Mouse (Mus musculus): ENCODE measurements around the gene Il10rb.

Il10rb gene

DNA sequence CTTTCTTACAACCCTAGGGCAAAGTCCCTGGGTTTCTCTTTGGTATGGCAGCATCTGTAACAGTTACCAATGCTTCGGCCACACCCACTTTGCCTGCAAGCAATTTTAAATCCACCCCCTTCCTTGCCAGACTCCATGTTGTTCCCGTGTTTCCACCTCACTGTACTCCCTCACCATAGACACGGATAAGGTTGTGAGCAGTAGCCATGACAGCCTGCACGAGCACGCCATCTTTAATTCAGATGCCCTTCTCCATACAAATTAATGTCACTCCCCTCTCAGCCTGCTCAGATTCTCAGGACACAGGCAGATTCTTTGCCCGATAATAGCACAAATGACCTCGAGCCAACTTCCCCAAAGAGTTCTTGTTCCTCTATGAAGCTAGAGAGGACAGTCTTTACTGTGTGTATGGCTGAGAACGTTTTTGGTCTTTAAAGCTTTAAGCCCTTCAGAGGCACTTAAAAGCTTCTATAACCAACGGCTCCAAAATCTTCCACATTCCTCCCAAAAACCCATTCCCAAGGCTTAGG lies 23.6 kb upstream of the Il10rb start:
- no peak for DNase-seq (ENCODE audit: low read depth in 2 of 2, low spot score in 2 of 2)

DNA sequence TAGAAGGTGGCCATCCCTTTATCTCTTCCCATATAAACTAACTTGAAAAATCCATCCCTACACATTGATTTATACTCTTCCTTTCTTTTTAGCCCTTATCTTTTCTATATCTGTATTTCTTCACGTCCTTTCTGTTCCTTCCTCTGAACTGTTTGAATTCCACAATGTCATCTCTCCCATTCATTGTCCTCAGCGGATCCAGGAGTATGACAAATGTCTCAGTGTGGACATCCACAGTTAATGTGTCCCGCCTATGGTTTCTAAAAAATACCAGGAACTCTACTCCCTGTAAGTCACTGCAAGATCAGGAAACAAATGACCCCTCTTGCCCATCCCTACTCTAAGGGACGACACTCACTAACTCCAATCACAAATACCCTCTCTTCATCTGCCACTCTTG lies 21.7 kb upstream of the Il10rb start:
- DNase-seq (ENCODE audit: low read depth in 2 of 2, low spot score in 2 of 2), result no peak

DNA sequence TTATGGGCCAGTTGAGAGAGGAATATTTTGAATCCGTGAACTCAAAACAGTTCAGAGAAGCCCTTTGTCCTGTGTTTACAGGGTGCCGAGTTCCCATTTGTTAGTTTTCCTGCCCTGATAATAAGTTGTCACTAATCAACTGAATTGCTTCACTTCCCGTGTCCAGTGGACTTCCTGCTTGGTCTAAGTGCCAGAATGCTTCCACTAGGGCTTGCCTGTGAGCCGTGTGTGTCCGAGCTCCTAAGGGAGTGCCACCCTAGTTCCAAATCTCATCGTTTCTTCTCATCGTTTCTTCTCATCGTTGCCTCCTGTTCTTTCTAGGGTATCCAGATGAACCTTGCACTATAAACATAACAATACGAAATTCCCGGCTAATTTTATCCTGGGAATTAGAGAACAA lies 20.3 kb upstream of the Il10rb start:
- DNase-seq (ENCODE audit: low read depth in 2 of 2, low spot score in 2 of 2), result no peak

DNA sequence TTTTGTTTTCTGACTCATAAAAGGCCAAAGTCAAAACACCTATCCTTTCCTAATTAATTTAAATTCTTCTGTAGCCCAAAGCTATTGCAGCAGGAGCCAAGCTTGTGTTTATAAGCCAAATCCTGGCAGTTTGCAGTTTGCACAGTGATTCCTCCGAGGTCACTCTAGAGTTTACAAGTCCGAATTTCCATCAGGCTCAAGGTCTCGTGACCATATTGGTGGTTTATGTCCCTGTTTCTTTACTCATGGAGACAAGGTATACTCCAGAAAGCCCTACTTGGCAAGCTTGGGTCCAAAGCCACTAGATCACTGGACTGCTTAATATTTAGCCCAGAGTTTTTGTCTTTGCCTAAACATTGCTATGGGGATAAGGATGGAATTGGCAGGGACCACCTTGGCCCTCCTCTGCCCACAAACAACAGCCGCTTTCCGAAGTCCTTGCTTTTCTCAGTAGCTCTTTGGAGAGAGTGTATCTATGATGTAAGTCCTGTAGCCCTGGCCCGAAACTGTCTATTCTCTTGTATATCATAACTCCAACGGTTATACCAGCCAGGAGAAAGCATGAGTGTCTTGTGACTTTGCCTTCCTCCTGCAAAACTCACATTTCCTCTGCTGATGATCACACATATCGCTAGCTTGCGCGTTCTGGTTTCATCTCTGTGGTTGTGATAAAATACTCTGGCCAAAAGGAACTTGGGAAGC lies 19.4 kb upstream of the Il10rb start:
- DNase-seq (ENCODE audit: low read depth in 2 of 2, low spot score in 2 of 2), result no peak

DNA sequence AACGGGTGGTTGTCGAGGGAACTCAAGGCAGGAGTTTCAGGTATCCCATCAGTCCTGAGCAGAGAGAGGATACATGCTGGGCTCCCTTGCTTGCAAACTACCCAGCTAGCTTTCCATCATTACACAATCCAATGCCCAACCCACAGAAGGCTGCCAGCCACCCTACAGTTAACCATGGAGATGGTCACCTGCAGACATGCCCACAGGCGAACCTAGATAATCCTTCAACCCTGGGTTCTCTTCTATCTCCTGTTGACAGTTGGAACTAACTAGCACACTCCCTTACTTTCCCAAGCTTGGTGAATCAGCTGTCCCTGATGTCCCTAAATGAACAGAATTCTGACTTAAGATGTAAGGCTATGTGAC lies 18.9 kb upstream of the Il10rb start:
- no peak for DNase-seq (ENCODE audit: low read depth in 2 of 2, low spot score in 2 of 2)

DNA sequence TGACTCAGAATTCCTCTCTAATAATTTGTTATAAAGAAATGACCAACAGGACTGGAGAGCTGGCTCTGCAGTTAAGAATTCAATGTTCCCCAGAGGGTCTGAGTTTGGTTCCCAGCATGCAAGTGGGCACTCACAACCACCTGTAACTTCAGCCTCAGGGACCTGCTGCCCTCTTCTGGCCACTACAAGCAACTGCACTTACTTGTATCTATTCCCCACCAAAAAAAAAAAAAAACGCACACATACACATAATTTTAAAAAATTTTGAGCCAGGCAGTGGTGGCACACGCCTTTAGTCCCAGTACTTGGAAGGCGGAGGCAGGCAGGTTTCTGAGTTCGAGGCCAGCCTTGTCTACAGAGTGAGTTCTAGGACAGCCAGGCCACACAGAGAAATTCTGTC lies 15.9 kb upstream of the Il10rb start:
- peak in 1 of 2 experiments; percentile 17 for DNase-seq (ENCODE audit: low read depth in 2 of 2, low spot score in 2 of 2)

DNA sequence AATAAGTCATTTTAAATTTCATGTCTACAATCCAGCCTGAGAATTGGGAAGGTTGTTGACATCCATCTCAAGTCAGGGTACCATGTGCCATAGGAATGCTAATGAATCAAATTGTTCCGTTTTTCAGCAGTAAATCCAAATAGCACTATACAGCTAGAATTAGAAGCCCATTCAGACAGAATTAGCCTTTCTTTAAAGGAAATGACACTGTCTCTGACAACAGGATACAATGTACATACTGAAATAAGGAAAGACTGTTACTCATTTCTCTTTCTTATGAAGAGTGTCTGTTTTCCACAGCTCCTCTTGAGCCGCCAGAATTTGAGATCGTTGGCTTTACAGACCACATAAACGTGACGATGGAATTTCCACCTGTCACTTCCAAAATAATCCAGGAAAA lies 14.5 kb upstream of the Il10rb start, which contains the start of gene Gm21970:
Gene Gm21970, plus strand, starts transcription at position 301 of the 400 bp plus-strand sequence.
- no peak for DNase-seq (ENCODE audit: low read depth in 2 of 2, low spot score in 2 of 2)

DNA sequence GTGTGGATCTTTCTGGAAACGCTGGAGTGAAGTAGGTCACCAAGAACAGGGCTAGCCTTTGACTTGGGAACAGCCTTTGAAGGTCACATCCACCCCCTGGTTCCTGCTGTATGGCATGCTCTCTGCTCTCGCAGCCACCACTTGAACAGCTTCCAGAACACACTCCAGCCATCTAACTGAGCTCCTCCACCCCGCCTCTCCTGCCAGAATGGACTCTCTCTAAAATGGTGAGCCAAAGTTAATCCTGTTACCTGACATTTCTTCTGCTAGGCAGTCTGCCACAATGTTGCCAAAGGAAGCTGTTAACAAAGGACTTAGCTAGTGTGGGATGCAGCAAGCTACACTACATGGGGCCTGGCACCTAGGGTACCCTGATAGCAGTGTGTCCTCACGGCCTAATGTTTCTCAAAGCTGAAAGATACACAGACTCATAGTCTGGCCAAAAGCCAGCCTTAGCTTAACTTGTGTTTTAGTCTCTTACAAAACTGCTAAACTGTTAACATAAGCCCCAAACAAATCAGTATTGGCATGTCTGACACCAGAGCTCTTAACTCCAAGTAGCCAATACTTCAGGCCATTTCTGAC lies 11.0 kb upstream of the Il10rb start:
- no peak for DNase-seq (ENCODE audit: low read depth in 2 of 2, low spot score in 2 of 2)

DNA sequence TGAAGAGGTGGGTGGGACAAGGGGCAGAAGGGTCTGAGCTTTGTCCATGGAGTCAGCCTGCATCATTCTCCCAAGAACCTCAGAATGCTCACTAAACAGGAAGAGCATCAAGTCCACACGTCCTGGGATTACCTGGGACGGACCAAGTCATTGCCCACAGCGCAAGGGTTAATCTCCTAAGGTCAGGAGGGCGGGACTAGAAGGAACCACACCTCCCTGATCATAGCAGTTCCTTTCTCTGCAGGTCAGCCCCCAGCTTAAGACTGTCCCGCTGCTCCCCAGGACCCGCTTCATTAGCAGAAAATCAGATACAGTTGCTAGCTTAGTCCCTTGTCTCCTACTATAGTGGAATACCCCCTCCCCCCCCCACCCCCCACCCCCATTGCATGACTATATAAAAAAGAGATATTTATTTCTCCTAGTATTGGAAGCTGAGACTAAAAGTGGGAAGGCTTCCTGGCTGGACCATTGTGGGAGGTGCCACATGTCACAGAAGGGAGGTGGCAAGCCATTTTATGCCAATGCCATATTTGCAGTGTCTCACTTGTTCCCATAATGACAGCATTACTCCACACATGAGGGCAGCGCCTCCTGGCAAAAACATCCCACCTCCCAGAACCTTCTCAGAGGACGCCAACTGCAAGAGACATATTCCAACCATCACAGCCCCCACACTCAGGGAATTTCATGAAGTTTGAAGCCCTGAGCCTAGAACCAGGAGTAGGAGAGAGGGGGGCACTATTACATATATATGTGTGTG lies 10.2 kb upstream of the Il10rb start:
- DNase-seq (ENCODE audit: low read depth in 2 of 2, low spot score in 2 of 2), result no peak

DNA sequence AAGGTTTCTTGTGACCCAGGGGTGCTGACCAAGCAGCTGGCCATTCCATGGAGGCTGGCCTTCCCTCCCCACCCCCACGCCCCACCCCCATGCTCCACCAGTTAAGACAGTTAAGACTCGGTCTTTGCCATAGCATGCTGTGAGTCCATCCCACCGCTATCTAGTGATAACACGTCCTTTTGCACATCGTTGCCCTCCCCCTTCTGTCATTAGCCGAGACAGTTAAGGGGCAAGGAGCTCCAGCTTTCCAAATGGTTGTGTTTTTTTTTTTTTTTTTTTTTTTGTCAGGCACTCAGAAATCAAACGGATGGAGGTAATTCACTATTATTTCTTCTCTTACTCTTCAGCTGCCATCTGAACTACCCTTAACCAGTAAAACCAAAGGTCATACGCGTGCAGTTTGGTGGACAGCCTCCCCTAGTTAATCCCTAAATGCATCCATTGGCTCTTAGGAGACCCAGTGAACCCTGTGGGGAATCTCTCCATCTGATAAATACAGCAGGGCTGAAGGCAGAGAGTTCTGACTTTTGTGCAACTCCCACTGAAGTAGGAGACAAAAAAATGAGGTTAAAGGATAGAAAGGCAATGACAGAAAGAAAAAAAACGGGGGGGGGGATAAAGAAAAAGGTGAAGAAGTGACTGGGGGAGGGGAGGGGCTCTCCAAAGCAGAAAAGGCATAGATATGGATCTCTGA lies 9.0 kb upstream of the Il10rb start:
- no peak for DNase-seq (ENCODE audit: low read depth in 2 of 2, low spot score in 2 of 2)

DNA sequence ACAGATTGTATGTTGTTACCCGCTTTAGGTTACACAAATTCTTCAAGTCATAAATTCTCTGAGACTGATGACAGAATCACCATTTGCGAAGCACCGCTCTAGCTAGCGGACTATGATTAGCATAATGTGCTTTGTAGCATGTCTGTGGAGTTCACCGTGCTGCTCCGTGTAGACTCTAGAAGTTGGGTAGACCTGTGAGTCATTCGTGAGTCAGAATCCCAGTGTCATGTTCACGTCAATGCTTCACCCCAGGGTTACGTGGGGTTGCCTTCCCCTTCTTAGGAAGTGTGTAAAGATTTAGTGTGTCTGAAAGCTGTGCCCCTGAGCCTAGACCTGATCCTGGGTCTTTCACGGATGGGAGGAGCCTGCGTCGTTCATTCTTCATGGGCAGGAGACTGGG lies 7.9 kb upstream of the Il10rb start:
- no peak for DNase-seq (ENCODE audit: low read depth in 2 of 2, low spot score in 2 of 2)

DNA sequence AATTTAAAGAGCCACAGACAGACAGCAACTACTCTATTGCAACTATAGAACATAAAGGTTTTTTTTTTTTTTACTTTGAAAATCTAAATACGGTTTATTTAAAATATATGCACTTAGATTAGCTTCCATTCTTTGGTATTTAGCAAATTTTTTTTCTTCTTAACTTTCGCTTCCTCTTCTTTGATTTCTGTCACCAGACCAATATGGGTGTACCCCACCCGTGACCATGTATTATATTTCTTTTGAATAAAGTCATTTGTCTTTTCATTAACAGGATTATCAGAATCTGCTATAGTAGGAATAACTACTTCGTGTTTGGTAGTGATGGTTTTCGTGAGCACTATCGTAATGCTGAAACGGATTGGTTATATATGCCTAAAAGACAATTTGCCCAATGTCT lies 7.0 kb upstream of the Il10rb start:
- DNase-seq (ENCODE audit: low read depth in 2 of 2, low spot score in 2 of 2), result no peak

DNA sequence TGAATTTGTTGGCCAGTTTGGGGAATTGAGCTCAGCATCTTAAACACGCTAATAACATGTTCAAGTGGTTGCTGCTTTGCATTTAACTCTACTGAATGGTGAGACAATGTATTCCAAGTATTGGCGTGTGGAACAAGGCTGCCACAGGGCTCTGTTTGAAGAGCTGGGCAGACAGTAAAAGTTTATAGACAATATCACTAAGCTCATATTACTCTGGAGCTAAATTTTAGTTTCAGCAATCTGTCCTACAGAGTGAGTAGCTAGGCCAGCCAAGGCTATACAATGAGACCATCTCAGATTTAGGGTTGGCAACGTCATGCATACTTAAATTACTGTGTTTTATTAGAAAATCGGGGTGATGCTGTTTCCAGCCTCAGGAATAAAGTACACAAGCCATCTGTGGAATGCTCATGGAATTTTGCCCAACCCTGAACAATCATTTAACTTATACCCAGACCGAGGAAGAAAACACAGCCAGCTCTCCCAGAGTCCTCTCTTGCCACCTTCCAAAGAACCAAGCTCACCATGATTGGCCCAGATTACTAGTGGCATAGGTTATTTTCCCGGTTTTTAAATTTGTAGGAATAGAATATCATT lies 4.3 kb upstream of the Il10rb start:
- no peak for DNase-seq (ENCODE audit: low read depth in 2 of 2, low spot score in 2 of 2)

DNA sequence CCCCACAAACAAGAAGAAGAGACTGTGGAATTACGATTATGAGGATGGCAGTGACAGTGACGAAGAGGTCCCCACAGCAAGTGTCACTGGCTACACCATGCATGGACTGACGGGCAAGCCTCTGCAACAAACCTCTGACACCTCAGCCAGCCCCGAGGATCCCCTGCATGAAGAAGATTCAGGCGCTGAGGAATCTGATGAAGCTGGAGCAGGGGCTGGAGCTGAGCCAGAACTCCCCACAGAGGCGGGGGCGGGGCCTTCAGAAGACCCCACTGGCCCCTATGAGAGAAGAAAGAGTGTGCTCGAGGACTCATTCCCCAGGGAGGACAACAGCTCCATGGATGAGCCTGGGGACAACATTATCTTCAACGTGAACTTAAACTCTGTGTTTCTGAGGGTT lies 2.2 kb upstream of the Il10rb start:
- no peak for DNase-seq (ENCODE audit: low read depth in 2 of 2, low spot score in 2 of 2)

DNA sequence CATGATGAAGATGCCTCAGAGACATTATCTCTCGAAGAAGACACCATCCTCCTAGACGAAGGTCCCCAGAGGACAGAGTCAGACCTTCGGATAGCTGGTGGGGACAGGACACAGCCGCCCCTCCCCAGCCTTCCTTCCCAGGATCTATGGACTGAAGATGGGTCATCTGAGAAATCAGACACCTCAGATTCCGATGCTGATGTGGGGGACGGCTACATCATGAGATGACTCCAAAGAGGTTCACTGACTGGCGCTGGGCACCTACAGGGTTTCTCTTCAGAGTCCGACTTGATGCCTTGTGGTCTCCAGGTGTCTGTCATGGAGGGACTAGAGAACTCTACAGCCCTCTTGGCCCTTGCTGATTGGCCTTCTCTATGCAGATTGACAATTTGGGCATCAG lies 1.8 kb upstream of the Il10rb start:
- no peak for DNase-seq (ENCODE audit: low read depth in 2 of 2, low spot score in 2 of 2)

DNA sequence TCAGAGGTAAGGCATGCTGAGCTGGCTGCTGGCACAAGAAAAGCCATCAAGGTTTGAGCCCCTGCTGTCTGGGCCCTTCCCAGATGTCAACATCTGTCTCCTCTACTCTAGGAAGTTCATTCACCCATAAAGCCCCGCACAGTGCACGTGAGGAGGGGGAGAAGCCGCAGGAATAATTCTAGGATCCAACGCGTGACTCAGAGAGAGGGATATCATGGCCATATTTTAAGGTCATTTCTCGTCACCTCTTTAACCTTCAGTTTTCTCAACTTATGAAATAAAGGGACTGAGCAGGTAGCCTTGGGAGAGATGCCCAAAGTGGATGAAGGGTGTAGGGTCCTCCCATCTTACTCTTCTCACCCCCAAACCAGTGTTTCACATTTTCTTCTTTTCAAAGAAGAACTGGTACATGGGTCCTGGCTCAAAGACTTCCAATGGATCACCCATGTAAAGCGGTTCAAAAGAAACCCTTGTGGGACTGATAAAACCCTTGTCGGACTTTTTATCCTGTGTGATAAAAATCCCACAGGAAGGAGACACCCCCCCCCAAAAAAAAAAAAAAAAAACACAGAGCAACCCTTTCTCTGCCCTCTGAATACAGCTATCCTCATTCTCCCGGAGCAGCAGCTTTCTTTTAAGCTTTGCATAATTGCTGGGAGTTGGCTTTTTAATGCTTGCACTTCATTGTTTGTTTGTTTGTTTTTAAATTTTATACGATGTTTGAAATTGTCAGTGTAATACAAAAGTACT lies 961 bp upstream of the Il10rb start:
- no peak for DNase-seq (ENCODE audit: low read depth in 2 of 2, low spot score in 2 of 2)

DNA sequence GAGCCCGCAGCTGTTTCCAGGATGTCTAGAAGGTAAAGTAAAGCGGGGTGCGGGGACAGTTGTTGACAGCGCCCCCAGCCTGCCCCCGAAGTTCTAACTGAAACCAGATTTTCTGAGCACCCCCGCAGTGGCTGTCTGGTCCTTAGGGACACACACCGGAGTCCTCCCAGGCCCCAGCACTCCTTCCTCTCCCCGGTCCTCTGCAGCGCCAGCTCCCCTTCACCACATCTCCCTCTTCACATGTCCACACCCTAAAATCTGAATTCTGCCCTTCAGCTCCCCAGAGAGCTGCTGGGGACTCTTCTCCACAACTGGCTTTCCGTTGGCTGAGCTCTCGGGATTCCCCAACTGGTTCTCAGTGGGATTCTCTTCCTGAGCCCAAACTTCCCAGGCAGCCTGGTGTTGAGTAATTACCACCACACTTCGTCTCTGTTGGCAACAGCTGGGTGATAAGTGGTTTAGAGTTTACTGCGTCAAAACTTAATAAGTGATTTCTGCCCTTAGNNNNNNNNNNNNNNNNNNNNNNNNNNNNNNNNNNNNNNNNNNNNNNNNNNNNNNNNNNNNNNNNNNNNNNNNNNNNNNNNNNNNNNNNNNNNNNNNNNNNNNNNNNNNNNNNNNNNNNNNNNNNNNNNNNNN lies 739 bp downstream of the Il10rb start:
- no peak for DNase-seq (ENCODE audit: low read depth in 2 of 2, low spot score in 2 of 2)

DNA sequence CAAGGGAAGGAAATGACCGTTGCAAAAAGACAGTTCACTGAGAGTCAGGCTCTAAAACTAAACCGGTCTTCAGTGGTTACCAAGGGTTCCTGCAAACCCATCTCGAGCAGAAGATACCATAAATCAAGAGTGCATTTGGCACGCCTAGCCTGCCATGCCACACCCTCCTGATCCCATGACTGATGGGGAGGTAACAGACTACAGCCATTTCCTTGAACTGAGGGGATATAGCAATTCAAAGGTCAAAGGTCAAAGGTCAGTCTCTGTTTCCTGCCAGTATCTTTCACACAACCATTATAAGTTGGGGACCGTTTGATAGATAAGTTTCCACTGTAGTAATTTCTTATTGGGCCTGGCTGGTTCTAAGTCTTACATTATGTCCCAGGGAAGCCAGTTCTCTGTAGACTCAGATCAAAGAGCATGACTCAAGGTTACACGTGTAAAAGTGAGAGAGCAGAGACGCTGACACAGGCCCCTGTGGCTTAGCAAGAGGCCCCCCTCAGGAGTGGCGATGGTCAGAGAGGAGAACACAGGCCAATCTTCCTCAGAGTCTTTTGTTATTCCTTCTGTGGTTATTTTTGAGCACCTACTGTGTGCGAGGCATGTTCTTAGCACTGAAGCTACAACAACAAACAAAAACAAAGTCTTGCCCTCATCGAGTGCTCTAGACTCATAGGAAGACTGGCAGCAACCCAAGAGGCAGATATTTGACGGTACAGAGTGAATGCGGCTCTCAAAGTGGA lies 7.3 kb downstream of the Il10rb start:
- DNase-seq (ENCODE audit: low read depth in 2 of 2, low spot score in 2 of 2), result no peak

DNA sequence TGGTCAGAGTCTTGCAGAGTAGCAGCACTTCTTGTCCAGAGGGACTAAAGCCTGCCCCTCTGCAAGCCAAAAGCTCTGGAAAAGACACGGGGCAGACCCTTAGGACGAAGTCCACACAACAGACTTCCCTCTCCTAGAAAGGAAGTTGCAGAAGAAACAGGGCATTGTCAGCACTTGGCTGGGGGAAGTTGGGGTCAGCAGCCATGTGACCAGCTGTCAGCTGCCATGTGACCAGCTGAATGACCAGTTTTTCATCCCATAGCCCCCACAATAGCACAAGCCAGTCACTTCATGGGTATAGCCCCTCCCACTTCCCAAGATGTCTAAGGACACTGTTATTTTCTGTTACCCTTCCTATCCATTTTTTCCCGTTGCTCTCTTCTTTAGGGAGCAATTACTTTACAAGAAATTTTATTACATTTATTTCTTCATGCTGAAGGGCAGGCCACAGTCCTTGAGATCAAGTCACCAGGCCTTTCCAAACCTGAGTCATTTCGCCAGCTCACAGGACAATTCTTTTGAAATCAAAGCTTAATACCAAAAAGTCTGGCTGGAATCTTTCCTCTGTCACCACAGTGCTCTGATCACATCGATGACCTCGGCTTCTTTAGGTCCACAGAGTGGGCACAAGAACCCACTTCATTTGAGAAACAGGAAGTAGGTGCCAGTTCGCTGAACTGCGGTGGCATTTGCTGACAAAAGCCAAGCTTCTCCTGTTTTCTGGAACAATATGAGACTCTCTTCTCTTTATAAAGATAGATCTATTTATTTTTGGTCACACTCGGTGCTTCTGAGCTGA lies 9.6 kb downstream of the Il10rb start:
- DNase-seq (ENCODE audit: low read depth in 2 of 2, low spot score in 2 of 2), result no peak
